Mouse (Mus musculus) lung, embryonic 15.5 days (tissue): ENCODE data around the gene Xpo1. TPM values are rescaled to one million over a fixed set of nuclear protein-coding genes. Genes with fewer than 3 reads are reported as not detected.

Experiments used
- polyA plus RNA-seq: library from polyadenylated mRNA; unstranded; fragments of >200 nt; fragmentation: Nextera tagmentation; extraction: Ambion mirVana; gene quantifications from 2 replicates; pipeline ENCODE4 v1.2.1, GENCODE M21; 2015

Xpo1 gene
- polyA plus RNA-seq, 1 experiment from 2014 or later = 110 TPM

Other genes starting within 250 kb of the Xpo1 start
- 5.5 and 5.8 TPM in 2 replicates for gene Fam161a, start 248.5 kb upstream of the Xpo1 start, polyA plus RNA-seq
- gene Usp34, start 50.9 kb downstream of the Xpo1 start, polyA plus RNA-seq = 19.2 and 21.6 TPM in 2 replicates
- 77.2 and 85.6 TPM in 2 replicates for gene Ahsa2, start 242.0 kb downstream of the Xpo1 start, polyA plus RNA-seq